Mouse (Mus musculus) MEL (cell line): ENCODE data around the gene Nkd1.

Experiments
- CTCF ChIP-seq, 3 experiments: IDR thresholded peaks in 2 of 3; conservative IDR thresholded peaks in 1 of 3; 2 replicates each; pipeline ENCODE4 v1.5.1; 2011 to 2012; ENCODE audit warnings: low read length in 3 of 3, low read depth in 2 of 3, mild to moderate bottlenecking in 2 of 3, improper control_type of control experiment in 1 of 3, inconsistent platforms in 1 of 3, mixed read lengths in 1 of 3, moderate library complexity in 1 of 3; ENCODE audit not compliant: control insufficient read depth in 1 of 3, insufficient read depth in 1 of 3, poor library complexity in 1 of 3, severe bottlenecking in 1 of 3
- POLR2A ChIP-seq, 2 experiments: IDR thresholded peaks; 2 replicates each; pipeline ENCODE4 v1.6.1; 2011 to 2012; ENCODE audit warnings: low read length in 2 of 2, mild to moderate bottlenecking in 2 of 2, control low read depth in 1 of 2, improper control_type of control experiment in 1 of 2, low read depth in 1 of 2, moderate library complexity in 1 of 2; ENCODE audit not compliant: control insufficient read depth in 1 of 2, insufficient read depth in 1 of 2, poor library complexity in 1 of 2
- TAL1 ChIP-seq: IDR thresholded peaks from 2 replicates; pipeline ENCODE4 v1.6.1; 2012; ENCODE audit warnings: mild to moderate bottlenecking, inconsistent platforms, low read length, moderate library complexity, mixed read lengths

DNA sequence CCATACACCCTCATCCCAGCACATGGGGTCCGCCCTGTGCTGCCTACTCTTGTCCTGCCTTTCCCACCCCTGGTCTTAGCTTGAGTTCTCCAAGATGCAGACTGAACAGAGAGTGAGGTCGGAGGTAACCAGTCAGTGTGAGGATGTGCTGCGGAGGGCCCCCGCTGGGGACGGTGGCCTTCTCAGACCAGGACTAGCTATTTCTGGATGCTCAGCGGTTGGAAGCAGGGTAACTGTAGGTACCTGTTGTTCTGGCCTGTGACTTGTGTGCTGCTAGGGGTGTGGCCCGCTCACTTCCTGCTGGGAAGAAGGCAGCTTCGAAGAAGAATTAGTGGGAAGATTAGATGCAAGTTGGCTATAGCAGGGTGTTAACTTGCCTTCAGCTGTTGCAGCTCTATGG lies 87.9 kb downstream of the Nkd1 start:
- TF ChIP-seq CTCF (IDR thresholded peaks at IDR 0.05 in 2 of 3, conservative IDR thresholded peaks at IDR 0.05 in 1 of 3; ENCODE audit: control insufficient read depth in 1 of 3, insufficient read depth in 1 of 3, low read depth in 2 of 3, low read length in 3 of 3, poor library complexity in 1 of 3, severe bottlenecking in 1 of 3): no peak
- TF ChIP-seq TAL1: no peak
- TF ChIP-seq POLR2A (IDR thresholded peaks at IDR 0.05; ENCODE audit: control insufficient read depth in 1 of 2, insufficient read depth in 1 of 2, low read depth in 1 of 2, low read length in 2 of 2, poor library complexity in 1 of 2): no peak
